Mouse (Mus musculus) A20 (cell line): ENCODE measurements around the gene Tbc1d32.
A peak's percentile ranks its signal among the peaks of the same experiment; 100 is the strongest.

Experiments used
- DNase-seq: peaks from one replicate; pipeline ENCODE4 v3.0.0-alpha.2; 2011; ENCODE audit warnings: low read depth, low spot score

Gene Tbc1d32

GRCm38 (mm10) chr10:56106996-56107334 lies 121.5 kb downstream of the Tbc1d32 start:
- no peak for DNase-seq

- DNase-seq: peak; percentile 10
Observed at GRCm38 (mm10) chr10:56106333-56106995, 122.0 kb downstream of the Tbc1d32 start, which contains the start of gene Msl3l2. Gene Msl3l2 (plus strand): TSS chr10:56106917.

GRCm38 (mm10) chr10:56099641-56100310 lies 128.7 kb downstream of the Tbc1d32 start:
- DNase-seq: no peak

- DNase-seq: no peak
Observed at GRCm38 (mm10) chr10:56099126-56099525, 129.4 kb downstream of the Tbc1d32 start.

GRCm38 (mm10) chr10:56096757-56097156 lies 131.7 kb downstream of the Tbc1d32 start:
- no peak for DNase-seq

- DNase-seq: no peak
Observed at GRCm38 (mm10) chr10:56094586-56094985, 133.9 kb downstream of the Tbc1d32 start.

GRCm38 (mm10) chr10:56089714-56090113 lies 138.8 kb downstream of the Tbc1d32 start:
- no peak for DNase-seq

- DNase-seq: no peak
Observed at GRCm38 (mm10) chr10:56062746-56063145, 165.7 kb downstream of the Tbc1d32 start.

GRCm38 (mm10) chr10:56061238-56061830 lies 167.2 kb downstream of the Tbc1d32 start:
- no peak for DNase-seq

GRCm38 (mm10) chr10:56058979-56059422 lies 169.5 kb downstream of the Tbc1d32 start:
- DNase-seq: no peak

- no peak for DNase-seq
Observed at GRCm38 (mm10) chr10:56025400-56025799, 203.1 kb downstream of the Tbc1d32 start.

GRCm38 (mm10) chr10:56024579-56024978 lies 203.9 kb downstream of the Tbc1d32 start:
- DNase-seq: no peak

- DNase-seq: peak; percentile 61
Observed at GRCm38 (mm10) chr10:55979898-55980521, 248.5 kb downstream of the Tbc1d32 start.

GRCm38 (mm10) chr10:55978001-55978400 lies 250.5 kb downstream of the Tbc1d32 start:
- no peak for DNase-seq
